Mouse (Mus musculus): Measurements from ENCODE around the gene Plekha5. TPM values are rescaled to one million over a fixed set of nuclear protein-coding genes. Genes with fewer than 3 reads are reported as not detected.
"Not testable (repeated sequence)": the region's sequence is repeated elsewhere in the genome, so short reads cannot be mapped to it uniquely, and the experiment has no call there.

The Plekha5 gene
- total RNA-seq, 1 experiment from 2014 or later = 26.4 TPM

GRCm38 (mm10) chr6:140478943-140479342, 55.1 kb downstream of the Plekha5 start:
- ATAC-seq (replicated peaks in 1 of 2; ENCODE audit: insufficient read depth in 1 of 2, low FRiP score in 2 of 2, low TSS enrichment in 1 of 2, low read depth in 1 of 2, poor library complexity in 2 of 2, severe bottlenecking in 2 of 2) = no peak

GRCm38 (mm10) chr6:140480425-140481081, 56.7 kb downstream of the Plekha5 start:
- no peak for ATAC-seq (replicated peaks in 1 of 2; ENCODE audit: insufficient read depth in 1 of 2, low FRiP score in 2 of 2, low TSS enrichment in 1 of 2, low read depth in 1 of 2, poor library complexity in 2 of 2, severe bottlenecking in 2 of 2)

DNA sequence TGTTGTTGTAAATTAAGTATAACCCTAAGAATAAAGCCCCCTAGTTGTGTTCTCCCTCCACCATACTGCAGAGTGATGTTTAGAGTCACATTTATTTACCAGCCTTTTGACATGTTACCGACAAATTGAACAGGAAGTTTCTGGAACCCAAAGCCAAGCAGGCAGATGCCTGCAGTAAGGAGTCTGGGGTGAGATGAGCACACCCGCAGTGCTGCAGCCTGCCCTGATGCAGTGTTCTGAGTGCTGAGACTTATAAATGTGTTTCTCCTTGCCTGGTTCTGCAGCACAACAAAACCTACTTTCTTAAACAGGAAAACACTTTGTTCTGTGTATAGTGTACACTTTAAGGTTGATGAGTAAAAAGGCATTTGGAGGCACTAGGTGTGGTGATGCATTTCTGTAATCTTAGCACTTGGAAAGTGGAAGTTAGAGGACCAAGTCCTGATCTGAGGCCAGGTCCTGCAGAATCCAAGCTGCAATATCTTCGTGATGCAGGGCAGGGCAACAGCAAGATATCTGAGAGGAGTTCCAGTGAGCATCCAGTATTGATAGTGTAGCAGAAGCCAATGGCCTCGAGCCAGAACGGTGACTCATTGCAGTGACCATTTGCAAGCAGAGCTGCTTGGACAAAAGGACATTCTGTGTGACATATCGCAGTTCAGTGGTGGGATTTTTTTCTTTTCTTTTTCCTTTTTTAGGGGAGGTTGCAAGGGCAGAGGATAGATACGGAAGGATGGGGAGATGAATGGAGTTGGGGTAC, 58.0 kb downstream of the Plekha5 start:
- no peak for ATAC-seq (replicated peaks in 1 of 2; ENCODE audit: insufficient read depth in 1 of 2, low FRiP score in 2 of 2, low TSS enrichment in 1 of 2, low read depth in 1 of 2, poor library complexity in 2 of 2, severe bottlenecking in 2 of 2)

- ATAC-seq (replicated peaks in 1 of 2; ENCODE audit: insufficient read depth in 1 of 2, low FRiP score in 2 of 2, low TSS enrichment in 1 of 2, low read depth in 1 of 2, poor library complexity in 2 of 2, severe bottlenecking in 2 of 2) = no peak
These were observed 60.3 kb downstream of the Plekha5 start for GRCm38 (mm10) chr6:140484170-140484569.

DNA sequence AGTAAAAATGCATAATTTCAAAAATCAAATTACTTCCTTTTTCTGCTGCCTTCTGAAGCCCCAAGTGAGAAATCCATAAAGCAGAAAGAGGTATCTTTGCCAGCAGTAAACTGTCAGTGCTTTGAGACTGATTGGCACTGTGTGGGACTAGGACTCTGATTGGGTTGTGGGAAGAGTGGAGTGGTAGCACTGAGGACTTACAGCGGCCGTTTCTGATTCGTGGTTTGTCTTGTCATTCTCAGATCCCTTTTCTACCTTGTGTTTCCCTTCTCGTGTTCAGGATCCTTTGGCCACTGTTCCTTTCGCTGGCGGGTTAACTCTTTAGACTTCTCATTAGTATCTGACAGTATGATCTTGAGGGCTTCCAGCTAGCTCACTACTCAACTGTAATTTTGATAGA, 61.8 kb downstream of the Plekha5 start:
- ATAC-seq (replicated peaks in 1 of 2; ENCODE audit: insufficient read depth in 1 of 2, low FRiP score in 2 of 2, low TSS enrichment in 1 of 2, low read depth in 1 of 2, poor library complexity in 2 of 2, severe bottlenecking in 2 of 2) = no peak

DNA sequence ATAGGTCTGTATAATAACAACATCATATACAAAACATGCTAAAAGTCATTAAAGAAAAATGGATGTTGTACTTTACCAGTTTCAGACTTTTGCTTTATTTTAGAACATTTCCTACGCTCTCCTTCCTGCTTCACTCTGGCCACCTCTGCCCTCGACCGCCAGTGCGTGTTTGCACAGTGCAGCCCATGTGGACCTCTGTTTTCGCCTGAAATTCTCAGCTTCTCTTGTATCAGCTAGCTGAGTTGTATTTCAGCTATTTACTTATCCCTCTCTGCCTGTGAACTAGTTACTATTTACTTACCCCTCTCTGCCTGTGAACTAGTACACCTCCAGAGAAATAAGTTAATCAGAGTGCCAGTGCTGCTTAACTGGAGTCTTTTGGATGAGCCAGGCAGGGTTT, 62.8 kb downstream of the Plekha5 start:
- no peak for ATAC-seq (replicated peaks in 1 of 2; ENCODE audit: insufficient read depth in 1 of 2, low FRiP score in 2 of 2, low TSS enrichment in 1 of 2, low read depth in 1 of 2, poor library complexity in 2 of 2, severe bottlenecking in 2 of 2)

DNA sequence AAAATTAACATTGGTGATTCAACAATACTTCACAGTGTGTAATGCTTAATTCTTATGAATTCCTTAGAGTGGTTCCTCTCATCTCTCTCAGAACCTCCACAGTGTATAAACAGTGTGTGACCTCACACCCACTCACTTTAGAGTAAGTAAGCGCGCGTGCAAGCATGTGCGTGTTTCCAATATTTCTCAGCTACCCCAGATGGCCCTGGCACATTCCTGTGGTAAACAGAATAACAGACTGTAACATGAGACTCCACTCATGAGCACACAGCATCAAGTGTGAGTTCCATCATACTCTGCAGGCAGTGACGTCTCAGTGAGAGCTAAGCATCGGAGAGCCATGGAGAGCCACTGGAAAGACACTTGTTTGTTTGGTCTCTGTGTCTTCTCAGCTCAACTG, 63.6 kb downstream of the Plekha5 start:
- ATAC-seq (replicated peaks in 1 of 2; ENCODE audit: insufficient read depth in 1 of 2, low FRiP score in 2 of 2, low TSS enrichment in 1 of 2, low read depth in 1 of 2, poor library complexity in 2 of 2, severe bottlenecking in 2 of 2) = no peak

GRCm38 (mm10) chr6:140488673-140489072, 64.8 kb downstream of the Plekha5 start:
- ATAC-seq (replicated peaks in 1 of 2; ENCODE audit: insufficient read depth in 1 of 2, low FRiP score in 2 of 2, low TSS enrichment in 1 of 2, low read depth in 1 of 2, poor library complexity in 2 of 2, severe bottlenecking in 2 of 2) = no peak

DNA sequence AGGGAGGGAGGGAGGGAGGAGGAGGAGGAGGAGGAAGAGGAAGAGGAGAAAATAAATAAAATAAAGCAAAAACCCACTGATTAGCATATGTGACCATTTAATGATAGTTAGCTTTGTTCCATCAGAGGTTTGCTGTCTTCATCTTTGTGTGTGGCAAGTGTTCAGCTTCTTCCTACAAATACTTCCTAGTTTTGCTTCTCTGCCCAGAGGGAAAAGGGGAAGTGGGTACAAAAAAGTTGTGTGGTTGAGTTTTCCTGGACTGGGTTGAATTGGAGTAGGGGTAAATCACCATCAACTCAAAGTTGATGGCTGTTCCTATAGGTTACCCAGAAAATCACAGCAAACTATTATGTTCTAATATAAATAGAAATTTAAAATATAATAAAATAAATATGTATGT, 65.7 kb downstream of the Plekha5 start:
- ATAC-seq (replicated peaks in 1 of 2; ENCODE audit: insufficient read depth in 1 of 2, low FRiP score in 2 of 2, low TSS enrichment in 1 of 2, low read depth in 1 of 2, poor library complexity in 2 of 2, severe bottlenecking in 2 of 2) = peak; percentile 23 to 35; a peak in 1 of 4 replicates

DNA sequence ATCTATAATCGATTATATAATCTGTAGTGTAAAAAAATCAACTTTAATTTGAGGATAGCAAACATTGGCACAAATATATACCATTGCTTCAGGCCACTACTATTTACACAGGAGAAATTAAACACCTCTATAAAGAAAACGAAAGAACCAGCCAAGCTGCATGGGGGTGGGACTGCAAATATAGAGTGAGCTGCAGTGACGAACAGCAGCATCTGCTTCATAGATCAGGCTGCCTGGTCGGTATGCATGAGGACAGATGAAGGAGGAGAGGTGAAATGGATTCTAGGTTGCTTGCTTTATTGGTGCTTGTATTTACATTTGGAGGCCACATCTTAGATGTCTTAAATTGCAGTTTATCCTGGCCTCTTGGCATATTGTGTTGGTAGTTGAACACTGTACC, 66.4 kb downstream of the Plekha5 start:
- ATAC-seq (replicated peaks in 1 of 2; ENCODE audit: insufficient read depth in 1 of 2, low FRiP score in 2 of 2, low TSS enrichment in 1 of 2, low read depth in 1 of 2, poor library complexity in 2 of 2, severe bottlenecking in 2 of 2) = no peak

- peak; percentile 25 to 29; a peak in 2 of 4 replicates for ATAC-seq (replicated peaks in 1 of 2; ENCODE audit: insufficient read depth in 1 of 2, low FRiP score in 2 of 2, low TSS enrichment in 1 of 2, low read depth in 1 of 2, poor library complexity in 2 of 2, severe bottlenecking in 2 of 2)
These were observed 67.2 kb downstream of the Plekha5 start for GRCm38 (mm10) chr6:140490921-140491537.

DNA sequence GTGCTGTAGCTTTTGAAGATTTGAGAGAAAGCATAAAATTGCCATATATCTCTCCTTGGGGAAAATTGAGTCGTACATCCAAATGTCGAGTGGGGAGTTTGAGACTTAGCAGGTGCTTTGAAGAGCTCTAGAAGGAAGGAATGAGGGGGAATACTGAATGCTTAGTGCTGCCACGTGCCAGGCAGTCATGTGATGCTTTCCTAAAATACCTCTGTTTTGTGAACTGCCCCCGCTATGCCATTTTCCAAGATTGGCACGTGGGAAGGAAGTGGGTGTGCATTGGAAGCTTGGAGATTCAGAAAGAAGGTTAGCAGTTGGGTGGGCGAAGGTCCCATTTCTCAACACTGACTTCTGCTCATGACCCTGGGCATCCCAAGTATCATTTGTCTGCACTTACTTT, 68.2 kb downstream of the Plekha5 start:
- ATAC-seq (replicated peaks in 1 of 2; ENCODE audit: insufficient read depth in 1 of 2, low FRiP score in 2 of 2, low TSS enrichment in 1 of 2, low read depth in 1 of 2, poor library complexity in 2 of 2, severe bottlenecking in 2 of 2) = no peak

DNA sequence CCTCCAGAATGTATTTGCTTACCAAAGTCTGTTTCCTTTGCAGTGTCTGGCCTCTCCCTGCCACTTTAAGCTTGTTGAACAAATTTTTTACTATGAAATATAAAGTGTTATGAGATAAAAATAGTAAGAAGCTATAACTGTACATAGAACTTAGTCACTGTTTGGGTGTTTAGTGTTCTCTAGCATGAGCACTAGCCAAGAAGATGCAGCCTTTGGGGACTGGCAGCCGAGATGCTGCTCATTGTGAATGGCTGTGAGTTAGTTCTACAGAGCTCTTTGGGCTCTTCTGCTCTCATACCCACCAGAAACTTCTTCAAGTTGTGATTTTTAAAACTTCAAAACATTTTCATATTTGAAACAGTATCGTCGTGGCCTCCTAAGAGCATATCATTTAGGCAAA, 74.2 kb downstream of the Plekha5 start:
- no peak for ATAC-seq (replicated peaks in 1 of 2; ENCODE audit: insufficient read depth in 1 of 2, low FRiP score in 2 of 2, low TSS enrichment in 1 of 2, low read depth in 1 of 2, poor library complexity in 2 of 2, severe bottlenecking in 2 of 2)

- ATAC-seq (replicated peaks in 1 of 2; ENCODE audit: insufficient read depth in 1 of 2, low FRiP score in 2 of 2, low TSS enrichment in 1 of 2, low read depth in 1 of 2, poor library complexity in 2 of 2, severe bottlenecking in 2 of 2) = no peak
These were observed 75.1 kb downstream of the Plekha5 start for GRCm38 (mm10) chr6:140498958-140499357.

DNA sequence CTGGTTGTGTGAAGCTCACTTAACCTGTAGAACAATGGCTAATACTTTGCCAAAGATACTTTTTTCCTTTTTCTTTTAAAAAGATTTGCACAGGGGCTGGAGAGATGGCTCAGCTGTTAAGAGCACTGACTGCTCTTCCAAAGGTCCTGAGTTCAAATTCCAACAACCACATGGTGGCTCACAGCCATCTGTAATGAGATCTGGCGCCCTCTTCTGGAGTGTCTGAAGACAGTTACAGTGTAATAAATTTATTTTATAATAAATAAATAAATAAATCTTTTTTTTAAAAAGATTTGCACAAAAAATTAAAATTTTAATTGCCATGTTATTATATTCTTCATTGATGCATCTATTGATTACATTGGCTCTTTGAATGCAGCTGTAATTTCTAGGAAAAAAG, 77.0 kb downstream of the Plekha5 start:
- not testable (repeated sequence) for ATAC-seq (replicated peaks in 1 of 2; ENCODE audit: insufficient read depth in 1 of 2, low FRiP score in 2 of 2, low TSS enrichment in 1 of 2, low read depth in 1 of 2, poor library complexity in 2 of 2, severe bottlenecking in 2 of 2)

DNA sequence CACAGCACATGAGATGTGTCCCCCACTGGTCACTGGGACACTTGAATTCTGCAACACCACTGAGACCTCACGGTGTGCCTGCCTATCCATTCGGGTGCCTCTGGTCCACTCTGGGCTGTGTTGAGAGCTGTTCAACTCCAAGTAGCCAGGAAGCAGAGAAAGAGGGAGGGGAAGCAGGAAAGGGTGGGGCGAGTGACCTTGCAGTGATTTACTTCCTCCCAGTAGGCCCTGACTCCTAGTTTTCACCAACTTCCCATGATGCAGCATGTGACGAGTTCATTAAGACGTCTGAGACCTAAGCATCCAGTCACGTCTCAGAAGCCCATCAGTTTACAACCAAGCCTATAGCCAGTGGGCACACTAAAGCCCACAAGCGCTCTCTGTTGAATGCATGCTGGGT, 78.0 kb downstream of the Plekha5 start:
- no peak for ATAC-seq (replicated peaks in 1 of 2; ENCODE audit: insufficient read depth in 1 of 2, low FRiP score in 2 of 2, low TSS enrichment in 1 of 2, low read depth in 1 of 2, poor library complexity in 2 of 2, severe bottlenecking in 2 of 2)

DNA sequence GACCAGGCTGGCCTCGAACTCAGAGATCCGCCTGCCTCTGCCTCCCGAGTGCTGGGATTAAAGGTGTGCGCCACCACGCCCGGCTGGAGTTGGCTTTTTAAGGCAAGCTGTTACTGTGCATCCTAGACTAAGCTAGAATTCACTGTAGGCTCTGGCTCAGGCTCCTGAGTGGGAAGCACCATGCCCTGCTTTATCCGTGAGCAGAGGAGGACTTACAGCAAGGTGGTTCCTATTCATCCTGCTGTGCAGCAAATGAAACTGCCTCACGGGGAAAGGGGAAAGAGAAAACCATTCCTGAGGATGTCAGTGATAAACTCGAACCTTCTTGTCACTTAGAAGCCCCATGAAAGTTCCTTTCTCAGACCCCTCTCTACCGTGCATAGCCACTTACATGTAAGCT, 80.9 kb downstream of the Plekha5 start:
- no peak for ATAC-seq (replicated peaks in 1 of 2; ENCODE audit: insufficient read depth in 1 of 2, low FRiP score in 2 of 2, low TSS enrichment in 1 of 2, low read depth in 1 of 2, poor library complexity in 2 of 2, severe bottlenecking in 2 of 2)

DNA sequence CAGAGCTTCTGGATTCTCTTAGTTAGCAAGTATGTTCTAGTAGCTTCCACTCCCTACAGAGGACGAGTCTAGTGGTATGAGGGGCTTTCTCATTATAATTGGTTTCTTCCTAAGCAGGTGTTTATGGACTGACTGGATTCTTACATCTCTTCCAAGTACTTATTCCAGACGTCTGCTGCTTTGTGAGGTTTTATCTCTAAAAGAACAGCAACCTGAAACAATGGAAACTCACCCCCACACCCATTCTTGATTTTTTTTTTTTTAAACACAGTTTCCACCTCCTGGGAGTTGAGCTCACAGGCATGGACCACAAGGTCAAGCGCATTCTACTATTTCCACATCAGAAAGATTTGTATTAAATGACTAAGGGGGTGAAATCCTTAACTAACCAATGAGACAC, 83.8 kb downstream of the Plekha5 start:
- ATAC-seq (replicated peaks in 1 of 2; ENCODE audit: insufficient read depth in 1 of 2, low FRiP score in 2 of 2, low TSS enrichment in 1 of 2, low read depth in 1 of 2, poor library complexity in 2 of 2, severe bottlenecking in 2 of 2) = no peak
